Mouse (Mus musculus) testis, postnatal 14 days (tissue): ENCODE measurements around the gene Aff3.
A peak's percentile ranks its signal among the peaks of the same experiment; 100 is the strongest.

ENCODE experiments used
- DNase-seq: peaks from one replicate; pipeline ENCODE4 v3.0.0; 2021; ENCODE audit warnings: low spot score

Gene Aff3

GRCm38 (mm10) chr1:38664777-38665176, at the start of gene Aff3:
Gene Aff3 (minus strand): TSS chr1:38664955.
- no peak for DNase-seq

GRCm38 (mm10) chr1:38700646-38701045, 35.9 kb upstream of the Aff3 start:
- no peak for DNase-seq

GRCm38 (mm10) chr1:38699244-38699643, 34.5 kb upstream of the Aff3 start:
- no peak for DNase-seq

- DNase-seq = no peak
Observed at GRCm38 (mm10) chr1:38695812-38696681, 31.3 kb upstream of the Aff3 start.

GRCm38 (mm10) chr1:38695089-38695811, 30.5 kb upstream of the Aff3 start:
- no peak for DNase-seq

- DNase-seq = no peak
Observed at GRCm38 (mm10) chr1:38694142-38694541, 29.4 kb upstream of the Aff3 start.

- no peak for DNase-seq
Observed at GRCm38 (mm10) chr1:38690471-38690870, 25.7 kb upstream of the Aff3 start.

GRCm38 (mm10) chr1:38688216-38688615, 23.5 kb upstream of the Aff3 start:
- no peak for DNase-seq

GRCm38 (mm10) chr1:38685706-38686105, 21.0 kb upstream of the Aff3 start:
- no peak for DNase-seq

GRCm38 (mm10) chr1:38683158-38683721, 18.5 kb upstream of the Aff3 start:
- DNase-seq = no peak

- DNase-seq = no peak
Observed at GRCm38 (mm10) chr1:38679890-38680289, 15.1 kb upstream of the Aff3 start.

- DNase-seq = no peak
Observed at GRCm38 (mm10) chr1:38671756-38672155, 7.0 kb upstream of the Aff3 start.

GRCm38 (mm10) chr1:38671019-38671418, 6.3 kb upstream of the Aff3 start:
- DNase-seq = no peak

- DNase-seq = no peak
Observed at GRCm38 (mm10) chr1:38668327-38668726, 3.6 kb upstream of the Aff3 start.

GRCm38 (mm10) chr1:38667892-38668291, 3.1 kb upstream of the Aff3 start:
- no peak for DNase-seq

GRCm38 (mm10) chr1:38666766-38667118, 2.0 kb upstream of the Aff3 start:
- no peak for DNase-seq

- peak; percentile 27 for DNase-seq
Observed at GRCm38 (mm10) chr1:38666111-38666765, 1.5 kb upstream of the Aff3 start.

GRCm38 (mm10) chr1:38665611-38666010, 856 bp upstream of the Aff3 start:
- no peak for DNase-seq

GRCm38 (mm10) chr1:38664261-38664660, 494 bp downstream of the Aff3 start:
- no peak for DNase-seq

- DNase-seq = no peak
Observed at GRCm38 (mm10) chr1:38662616-38663193, 2.0 kb downstream of the Aff3 start.

GRCm38 (mm10) chr1:38658933-38659553, 5.7 kb downstream of the Aff3 start:
- DNase-seq = no peak

GRCm38 (mm10) chr1:38658376-38658775, 6.4 kb downstream of the Aff3 start:
- no peak for DNase-seq
